Mouse (Mus musculus) heart, embryonic 15.5 days (tissue): ENCODE data around the gene Mpdz. TPM values are rescaled to one million over a fixed set of nuclear protein-coding genes. Genes with fewer than 3 reads are reported as not detected.
A peak's percentile ranks its signal among the peaks of the same experiment; 100 is the strongest.

ENCODE experiments used
- ATAC-seq: fragments of 200-750 bp; cut with Nextera tagmentation; replicated peaks from 2 replicates; pipeline ENCODE4 v1.8.0; 2017; ENCODE audit warnings: low read depth, moderate TSS enrichment; ENCODE audit not compliant: insufficient number of reproducible peaks, insufficient read depth, low FRiP score
- H3K27ac ChIP-seq: fragments of 300-500 bp; sonication (generic); 2 replicates; pipeline ENCODE4 v1.5.1; 2015; ENCODE audit warnings: mild to moderate bottlenecking, inconsistent platforms
- H3K27me3 ChIP-seq: fragments of 300-500 bp; sonication (generic); 2 replicates; pipeline ENCODE4 v1.6.1; 2015; ENCODE audit warnings: inconsistent platforms
- H3K36me3 ChIP-seq: fragments of 300-500 bp; sonication (generic); 2 replicates; pipeline ENCODE4 v1.6.1; 2015; ENCODE audit warnings: mild to moderate bottlenecking, inconsistent platforms
- H3K4me1 ChIP-seq: fragments of 300-500 bp; sonication (generic); replicated peaks from 2 replicates; pipeline ENCODE4 v1.6.1; 2015; ENCODE audit warnings: inconsistent platforms
- H3K4me2 ChIP-seq: fragments of 300-500 bp; sonication (generic); 2 replicates; pipeline ENCODE4 v1.6.1; 2015; ENCODE audit warnings: inconsistent platforms, mild to moderate bottlenecking, moderate library complexity
- H3K4me3 ChIP-seq: fragments of 300-500 bp; sonication (generic); 2 replicates; pipeline ENCODE4 v1.5.1; 2015; ENCODE audit warnings: mild to moderate bottlenecking, inconsistent platforms
- H3K9ac ChIP-seq: fragments of 300-500 bp; sonication (generic); 2 replicates; pipeline ENCODE4 v1.6.1; 2015; ENCODE audit warnings: mild to moderate bottlenecking, inconsistent platforms
- H3K9me3 ChIP-seq: fragments of 300-500 bp; sonication (generic); replicated peaks from 2 replicates; pipeline ENCODE4 v1.6.1; 2016; ENCODE audit warnings: inconsistent platforms
- WGBS: fragments of 180-500 bp; shearing (Covaris S2); methylation state at CpG from one replicate; pipeline ENCODE4 v1.1.7; 2015; ENCODE audit warnings: mixed read lengths; 5-methylcytosine and 5-hydroxymethylcytosine counted together
- polyA plus RNA-seq: library from polyadenylated mRNA; unstranded; fragments of >200 nt; fragmentation: Nextera tagmentation; extraction: Ambion mirVana; gene quantifications from 2 replicates; pipeline ENCODE4 v1.2.1, GENCODE M21; 2015

Gene Mpdz
- polyA plus RNA-seq, 1 experiment from 2014 or later: 17.5 TPM

DNA sequence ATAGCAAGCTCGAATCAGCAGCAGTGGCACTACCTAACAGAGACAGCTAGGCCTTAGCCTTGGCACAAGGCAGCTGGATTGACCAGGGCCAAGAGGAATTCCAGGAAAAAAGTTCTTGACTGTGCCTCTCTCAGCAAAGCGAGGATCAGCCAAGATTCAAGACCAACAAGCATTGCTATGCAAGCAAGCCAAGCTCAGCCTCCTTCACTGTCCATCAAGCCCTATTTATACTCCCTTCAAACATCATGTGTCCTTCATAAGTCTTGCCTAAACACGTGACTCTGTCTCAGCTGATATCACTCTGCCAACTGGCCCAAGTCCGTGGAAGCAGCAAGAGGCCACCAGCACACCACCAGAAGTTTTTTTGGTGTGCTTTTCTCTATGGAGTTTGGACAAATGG, 6.8 kb upstream of the Mpdz start:
- Histone ChIP-seq H3K4me2 (no peak overlapping the region), H3K27ac (no peak overlapping the region), H3K4me3 (no peak overlapping the region), H3K27me3 (no peaks in the 10 kb centered on the region), H3K4me1 (peaks cover 7% of the 10 kb centered on the region; the same call in 1 of the 2 replicates), H3K9me3 (no peaks in the 10 kb centered on the region), H3K36me3 (no peaks in the 10 kb centered on the region), H3K9ac (no peak overlapping the region)
- no peak for ATAC-seq
- 59% methylated on average over 4 of the region's 4 CpGs for WGBS

DNA sequence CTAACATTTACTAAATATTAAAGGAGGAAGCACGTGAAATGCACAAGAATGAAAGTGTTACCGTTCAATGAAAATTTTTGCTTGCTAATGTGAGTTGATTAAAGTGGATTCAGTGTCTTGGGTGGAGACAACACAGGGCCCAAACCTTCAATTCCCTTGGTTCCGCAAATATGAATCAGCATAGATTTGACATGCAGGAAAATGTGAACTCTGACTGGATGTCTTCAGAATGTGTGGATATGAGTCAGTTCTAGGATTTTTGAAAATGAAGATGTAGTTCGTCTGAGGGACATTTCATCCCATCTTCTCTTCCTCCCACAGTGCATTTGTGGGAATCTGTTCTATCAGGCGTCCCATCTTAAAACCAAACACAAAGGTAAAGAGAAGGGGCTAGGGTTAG, 951 bp upstream of the Mpdz start:
- H3K9me3 ChIP-seq: no peaks in the 10 kb centered on the region
- WGBS: 76% methylated on average over 5 of the region's 5 CpGs
- H3K27ac ChIP-seq: no peak overlapping the region
- H3K9ac ChIP-seq: no peak overlapping the region
- no peak overlapping the region for H3K4me3 ChIP-seq
- H3K4me1 ChIP-seq: peaks cover 12% of the 10 kb centered on the region; the same call in 1 of the 2 replicates
- H3K36me3 ChIP-seq: no peaks in the 10 kb centered on the region
- ATAC-seq: no peak
- H3K27me3 ChIP-seq: no peaks in the 10 kb centered on the region
- no peak overlapping the region for H3K4me2 ChIP-seq

DNA sequence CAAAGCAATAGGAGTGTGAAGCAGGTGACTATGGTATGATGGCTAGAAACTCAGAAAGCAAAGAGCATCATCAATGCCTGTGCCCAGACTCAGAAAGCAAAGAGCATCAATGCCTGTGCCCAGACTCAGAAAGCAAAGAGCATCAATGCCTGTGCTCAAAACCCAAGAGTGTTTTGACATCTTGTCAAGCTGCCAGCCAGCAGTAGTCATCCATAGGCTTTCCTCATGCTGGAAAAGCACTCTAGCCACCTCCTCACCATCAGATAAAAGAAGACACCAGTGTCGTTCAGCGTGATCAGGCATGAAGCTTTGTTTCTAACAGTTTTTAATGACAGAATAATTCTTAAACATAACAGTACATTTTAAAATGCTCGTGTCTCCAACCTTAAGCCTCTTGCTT, 8.7 kb downstream of the Mpdz start:
- WGBS: 69% methylated on average over 3 of the region's 3 CpGs
- peaks cover 17% of the 10 kb centered on the region for H3K4me1 ChIP-seq
- H3K4me3 ChIP-seq: no peak overlapping the region

DNA sequence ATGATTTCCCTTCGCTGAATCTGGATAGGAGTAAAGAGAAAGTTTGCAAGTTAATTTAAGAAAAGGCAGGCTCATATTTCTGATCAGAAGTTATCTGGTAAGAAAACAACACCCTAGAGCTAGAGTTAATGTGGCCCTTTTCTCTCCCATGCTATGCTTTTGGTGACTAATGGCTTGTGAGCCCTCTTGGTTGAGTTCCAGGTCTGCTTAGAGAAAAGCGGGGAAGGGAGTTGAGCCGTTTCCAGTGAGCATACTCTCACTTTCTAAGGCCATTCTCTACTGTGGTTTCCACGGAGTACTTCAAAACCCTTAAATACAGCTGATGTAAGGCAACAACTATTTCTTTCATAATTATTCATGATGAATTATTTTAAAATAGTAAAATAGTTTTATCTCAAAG, 11.8 kb downstream of the Mpdz start:
- Histone ChIP-seq H3K4me2 (no peak overlapping the region), H3K4me3 (no peak overlapping the region), H3K4me1 (peaks cover 17% of the 10 kb centered on the region), H3K9me3 (no peaks in the 10 kb centered on the region), H3K27me3 (no peaks in the 10 kb centered on the region), H3K9ac (no peak overlapping the region), H3K27ac (0 out of 2 replicates have a peak overlapping the region, but pooled peaks have one; percentile 1), H3K36me3 (no peaks in the 10 kb centered on the region)
- WGBS: 57% methylated on average over 4 of the region's 4 CpGs
- ATAC-seq: no peak

More for the DNA sequence above, 8.7 kb downstream of the Mpdz start:
- Histone ChIP-seq H3K4me2 (no peak overlapping the region), H3K27me3 (no peaks in the 10 kb centered on the region), H3K9me3 (no peaks in the 10 kb centered on the region), H3K27ac (no peak overlapping the region), H3K9ac (no peak overlapping the region), H3K36me3 (no peaks in the 10 kb centered on the region)
- ATAC-seq: no peak

DNA sequence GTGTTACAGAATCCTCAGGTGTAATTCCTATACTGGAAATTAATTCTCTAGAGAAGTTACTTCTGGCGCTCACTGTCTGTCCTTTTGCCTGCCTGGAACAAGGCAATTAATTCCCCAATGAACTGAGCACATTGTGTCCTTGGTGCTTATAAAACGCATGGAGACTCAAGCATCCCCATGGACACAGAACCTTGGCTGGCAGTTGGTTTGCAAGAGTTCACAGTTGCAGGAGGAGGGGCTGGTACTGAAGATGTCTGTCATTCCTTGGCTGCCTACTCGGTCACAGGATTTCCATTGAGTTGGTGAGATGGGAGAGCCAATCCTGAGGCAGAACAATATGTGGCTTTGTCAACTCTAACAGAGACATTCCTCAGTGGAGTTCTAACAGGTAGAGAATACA, 12.5 kb downstream of the Mpdz start:
- 64% methylated on average over 3 of the region's 3 CpGs for WGBS
- Histone ChIP-seq H3K4me1 (peaks cover 17% of the 10 kb centered on the region), H3K27me3 (no peaks in the 10 kb centered on the region)

DNA sequence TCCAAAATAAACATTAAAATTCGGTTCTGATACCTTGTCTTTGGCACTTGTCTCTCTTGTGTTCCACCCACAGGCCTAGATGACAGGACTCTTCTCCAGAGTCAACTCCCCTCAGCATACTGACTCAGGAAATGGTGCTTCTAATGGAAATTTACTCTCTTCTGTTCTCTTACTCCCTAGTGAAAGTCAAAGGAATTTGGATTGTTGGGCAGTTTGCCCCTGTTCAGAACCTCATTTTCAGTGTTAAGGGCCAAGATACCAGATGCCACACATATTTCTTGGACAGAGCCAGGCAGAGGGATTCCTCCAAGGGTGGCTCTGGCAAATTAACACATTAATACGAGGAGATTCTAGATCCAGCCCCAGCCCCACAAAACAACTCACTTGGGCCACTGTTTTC, 12.9 kb downstream of the Mpdz start:
- peaks cover 17% of the 10 kb centered on the region for H3K4me1 ChIP-seq
- no peaks in the 10 kb centered on the region for H3K27me3 ChIP-seq
- H3K9me3 ChIP-seq: no peaks in the 10 kb centered on the region
- 41% methylated on average over 2 of the region's 2 CpGs for WGBS
- H3K27ac ChIP-seq: peak overlapping the region; percentile 1
- no peak overlapping the region for H3K4me2 ChIP-seq
- H3K36me3 ChIP-seq: no peaks in the 10 kb centered on the region
- no peak overlapping the region for H3K4me3 ChIP-seq
- no peak for ATAC-seq
- no peak overlapping the region for H3K9ac ChIP-seq

More for the DNA sequence above, 12.5 kb downstream of the Mpdz start:
- no peak for ATAC-seq
- Histone ChIP-seq H3K4me2 (no peak overlapping the region), H3K4me3 (no peak overlapping the region), H3K27ac (peak overlapping the region; percentile 1), H3K9ac (no peak overlapping the region), H3K9me3 (no peaks in the 10 kb centered on the region), H3K36me3 (no peaks in the 10 kb centered on the region)

DNA sequence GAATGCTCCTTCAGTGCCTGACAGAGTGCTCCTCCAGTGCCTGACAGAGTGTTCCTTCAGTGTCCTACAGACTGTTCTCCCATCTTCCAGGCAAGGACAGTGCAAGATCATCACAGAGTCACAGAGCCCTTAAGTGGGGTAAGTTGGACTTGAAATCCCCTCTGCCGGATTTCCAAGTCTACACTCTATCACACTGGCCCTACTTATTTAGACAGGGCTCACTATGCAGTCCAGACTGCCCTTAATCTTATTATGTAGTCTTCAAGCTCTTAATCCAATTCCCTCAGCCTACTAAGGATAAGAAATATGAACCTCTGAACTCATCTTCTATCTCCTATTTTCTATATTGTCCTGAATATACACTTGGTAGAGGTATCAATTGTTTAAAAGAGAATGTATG, 19.1 kb downstream of the Mpdz start:
- no peak overlapping the region for H3K27ac ChIP-seq
- ATAC-seq: no peak
- H3K4me3 ChIP-seq: no peak overlapping the region
- no peak overlapping the region for H3K9ac ChIP-seq
- H3K9me3 ChIP-seq: no peaks in the 10 kb centered on the region
- H3K36me3 ChIP-seq: no peaks in the 10 kb centered on the region
- H3K27me3 ChIP-seq: no peaks in the 10 kb centered on the region
- 60% methylated on average over 1 of the region's 1 CpGs for WGBS
- H3K4me1 ChIP-seq: peaks cover 3% of the 10 kb centered on the region; the same call in 1 of the 2 replicates
- no peak overlapping the region for H3K4me2 ChIP-seq

DNA sequence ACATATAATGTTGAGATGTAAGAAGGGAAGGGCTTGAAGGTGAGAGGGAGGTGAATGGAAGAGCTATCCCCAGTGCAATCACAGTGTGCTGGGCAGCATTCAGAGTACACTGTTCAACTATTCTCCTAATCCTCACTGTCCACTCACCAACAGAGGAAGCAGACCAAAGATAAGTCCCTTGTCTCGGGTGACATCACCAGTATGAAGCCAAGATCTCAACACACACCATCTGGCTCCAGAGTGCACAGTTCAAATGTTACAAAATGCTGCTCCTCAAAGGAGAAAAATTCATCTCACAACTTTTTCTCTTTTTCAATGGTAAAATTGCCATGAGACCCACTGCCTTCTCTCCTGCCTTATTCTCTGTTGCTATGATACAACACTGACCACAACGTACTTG, 21.0 kb downstream of the Mpdz start:
- H3K9ac ChIP-seq: no peak overlapping the region
- no peak overlapping the region for H3K4me3 ChIP-seq
- H3K9me3 ChIP-seq: no peaks in the 10 kb centered on the region
- no peaks in the 10 kb centered on the region for H3K27me3 ChIP-seq
- no peak for ATAC-seq
- no peak overlapping the region for H3K27ac ChIP-seq
- 52% methylated on average over 2 of the region's 2 CpGs for WGBS
- H3K4me1 ChIP-seq: peaks cover 7% of the 10 kb centered on the region; the same call in 1 of the 2 replicates
- H3K36me3 ChIP-seq: no peaks in the 10 kb centered on the region
- H3K4me2 ChIP-seq: no peak overlapping the region

DNA sequence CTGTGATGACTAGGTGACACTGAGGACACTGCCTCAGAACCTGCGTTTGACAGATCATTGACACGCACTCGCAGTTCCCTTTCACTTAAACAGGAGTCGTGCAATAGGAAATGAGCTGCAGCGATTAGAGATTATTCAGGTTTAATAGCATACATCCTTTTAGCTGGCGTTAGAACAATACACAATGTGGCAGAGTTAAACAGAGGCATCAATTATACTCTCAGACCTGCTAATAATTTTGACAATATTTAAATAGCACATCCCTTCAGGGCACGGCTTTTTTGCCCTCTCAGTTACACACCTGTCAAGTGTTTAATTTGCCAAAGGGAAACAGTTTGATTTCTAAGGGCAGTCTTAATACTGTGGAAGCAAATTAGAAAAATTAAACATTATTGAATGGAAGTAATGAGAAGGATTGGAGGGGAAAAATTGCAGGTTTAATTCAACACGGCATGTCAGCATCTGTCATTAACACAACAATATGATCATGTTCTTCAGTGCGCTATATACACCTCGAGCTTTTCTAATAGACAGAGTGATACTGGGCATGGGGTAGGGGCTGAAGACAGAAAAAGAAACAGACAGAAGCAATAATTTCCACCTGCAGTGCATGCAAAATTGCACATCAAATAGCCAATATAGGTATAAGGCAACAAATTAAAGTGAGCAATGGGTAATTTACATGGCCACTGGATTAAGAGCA, 27.1 kb downstream of the Mpdz start:
- no peak overlapping the region for H3K9ac ChIP-seq
- no peak for ATAC-seq
- H3K27me3 ChIP-seq: no peaks in the 10 kb centered on the region
- H3K36me3 ChIP-seq: no peaks in the 10 kb centered on the region
- H3K9me3 ChIP-seq: no peaks in the 10 kb centered on the region
- 78% methylated on average over 10 of the region's 10 CpGs for WGBS
- H3K27ac ChIP-seq: no peak overlapping the region
- no peak overlapping the region for H3K4me3 ChIP-seq
- peaks cover 7% of the 10 kb centered on the region; the same call in 1 of the 2 replicates for H3K4me1 ChIP-seq
- no peak overlapping the region for H3K4me2 ChIP-seq

DNA sequence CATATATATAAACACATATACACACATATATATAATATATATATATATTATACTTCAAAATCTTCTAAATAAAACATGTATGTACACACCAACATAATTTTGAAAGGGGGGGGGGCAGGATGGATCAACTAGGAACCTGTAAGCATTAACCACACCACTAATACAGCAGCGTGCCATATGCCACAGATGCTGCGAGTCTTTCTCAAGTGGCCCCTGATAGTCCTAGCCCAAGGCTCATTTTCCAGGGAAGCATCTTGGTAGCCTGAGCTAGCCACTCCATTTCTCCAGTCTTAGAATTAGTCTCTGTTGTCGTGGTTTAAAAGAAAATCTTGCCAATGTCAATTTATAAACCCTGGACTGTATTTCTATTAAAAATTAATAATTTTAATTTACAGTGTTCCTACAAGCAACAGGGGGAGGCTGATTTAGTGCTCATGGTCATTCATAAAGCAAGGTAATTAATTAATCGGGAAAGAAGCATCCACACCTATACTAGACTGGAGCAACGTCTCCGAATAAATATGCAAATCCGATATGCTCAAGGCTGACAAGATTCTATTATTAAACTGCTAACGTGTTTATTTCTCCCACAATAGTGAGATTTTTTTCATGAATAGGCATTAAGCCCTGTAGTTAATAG, 27.8 kb downstream of the Mpdz start:
- Histone ChIP-seq H3K27me3 (no peaks in the 10 kb centered on the region), H3K4me2 (no peak overlapping the region), H3K36me3 (no peaks in the 10 kb centered on the region), H3K4me3 (no peak overlapping the region), H3K27ac (no peak overlapping the region), H3K4me1 (peaks cover 7% of the 10 kb centered on the region; the same call in 1 of the 2 replicates), H3K9ac (no peak overlapping the region), H3K9me3 (no peaks in the 10 kb centered on the region)
- no peak for ATAC-seq
- WGBS: 91% methylated on average over 8 of the region's 8 CpGs

DNA sequence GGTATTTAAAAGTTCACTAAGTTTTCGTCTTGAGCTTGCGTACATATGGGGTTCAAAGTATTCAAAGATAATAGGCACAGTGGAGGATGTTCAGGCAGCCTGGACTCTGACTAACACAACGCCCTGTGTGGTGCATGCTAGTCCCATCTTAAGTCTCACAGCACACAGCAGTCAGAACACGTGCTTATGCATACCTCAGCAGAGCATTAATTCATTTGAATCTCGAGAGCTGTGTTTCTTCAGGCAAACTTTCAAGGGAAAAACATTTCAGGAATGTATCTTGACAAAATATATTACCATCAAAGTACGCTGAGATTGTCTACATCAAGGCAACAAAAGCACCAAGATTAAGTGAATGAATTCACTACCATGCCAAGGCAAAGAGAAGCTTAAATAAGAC, 45.7 kb downstream of the Mpdz start:
- Histone ChIP-seq H3K9me3 (no peaks in the 10 kb centered on the region), H3K9ac (no peak overlapping the region), H3K4me1 (no peaks in the 10 kb centered on the region), H3K27ac (no peak overlapping the region), H3K4me3 (no peak overlapping the region), H3K4me2 (no peak overlapping the region), H3K36me3 (peaks cover 5% of the 10 kb centered on the region; the same call in 1 of the 2 replicates), H3K27me3 (no peaks in the 10 kb centered on the region)
- no peak for ATAC-seq
- WGBS: 67% methylated on average over 6 of the region's 6 CpGs

DNA sequence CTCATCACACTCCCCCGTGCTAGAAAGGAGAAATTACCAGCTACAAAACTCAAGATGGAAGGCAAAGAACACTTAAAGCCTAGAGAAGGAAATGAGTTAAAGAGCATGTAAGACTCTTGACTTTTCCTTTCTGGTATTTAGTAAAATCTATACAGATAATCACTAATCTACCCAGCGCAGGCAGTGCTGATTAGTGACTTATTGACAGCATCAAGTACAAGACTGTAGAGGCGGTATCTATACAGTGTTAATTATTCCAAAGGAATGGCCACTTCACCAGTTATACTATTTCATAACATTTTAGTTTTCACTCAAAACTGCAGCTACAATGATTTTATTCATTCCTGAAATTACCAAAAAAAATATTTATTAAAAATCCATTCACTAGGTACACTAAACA, 49.7 kb downstream of the Mpdz start:
- Histone ChIP-seq H3K9ac (no peak overlapping the region), H3K36me3 (peaks cover 5% of the 10 kb centered on the region; the same call in 1 of the 2 replicates), H3K9me3 (no peaks in the 10 kb centered on the region), H3K4me3 (no peak overlapping the region), H3K4me2 (no peak overlapping the region), H3K4me1 (0 out of 2 replicates have a peak, but pooled peaks cover 3% of the 10 kb centered on the region), H3K27ac (no peak overlapping the region), H3K27me3 (no peaks in the 10 kb centered on the region)
- ATAC-seq: no peak
- 94% methylated on average over 3 of the region's 3 CpGs for WGBS
